Mouse (Mus musculus) ES-E14 (cell line): Measurements from ENCODE around the gene Pax1.

Experiments used
- MAFK ChIP-seq: IDR thresholded peaks from 2 replicates; pipeline ENCODE4 v1.6.1; 2014; ENCODE audit warnings: mild to moderate bottlenecking, low read depth, low read length, inconsistent platforms; ENCODE audit not compliant: insufficient read depth
- ZNF384 ChIP-seq: IDR thresholded peaks from 2 replicates; pipeline ENCODE4 v1.6.1; 2012; ENCODE audit warnings: low read depth, low read length, inconsistent platforms

DNA sequence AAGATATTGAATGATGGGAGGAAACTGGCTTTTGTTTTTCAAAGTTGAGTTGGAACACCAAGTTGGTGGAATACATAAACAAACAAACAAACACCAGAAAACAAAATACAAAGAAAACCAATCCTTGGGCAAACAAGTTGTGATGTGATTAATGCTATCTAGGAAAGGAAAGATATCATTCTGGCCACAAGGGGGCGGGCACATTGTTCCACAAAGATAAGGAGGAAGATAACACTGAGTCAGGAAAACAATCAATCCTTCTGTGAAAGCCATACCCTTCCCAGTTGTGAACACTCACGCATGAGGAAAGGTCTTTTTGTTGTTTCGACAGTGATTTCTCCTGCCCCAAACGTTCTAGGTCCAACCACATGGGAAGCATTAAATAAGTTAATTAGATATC lies 17.2 kb downstream of the Pax1 start:
- TF ChIP-seq ZNF384 (no peak), MAFK (0 out of 2 replicates have a peak, but pooled peaks have one; percentile 18)
